14 mouse cellular contexts compared by ENCODE assay signal in the genomic region with DNA sequence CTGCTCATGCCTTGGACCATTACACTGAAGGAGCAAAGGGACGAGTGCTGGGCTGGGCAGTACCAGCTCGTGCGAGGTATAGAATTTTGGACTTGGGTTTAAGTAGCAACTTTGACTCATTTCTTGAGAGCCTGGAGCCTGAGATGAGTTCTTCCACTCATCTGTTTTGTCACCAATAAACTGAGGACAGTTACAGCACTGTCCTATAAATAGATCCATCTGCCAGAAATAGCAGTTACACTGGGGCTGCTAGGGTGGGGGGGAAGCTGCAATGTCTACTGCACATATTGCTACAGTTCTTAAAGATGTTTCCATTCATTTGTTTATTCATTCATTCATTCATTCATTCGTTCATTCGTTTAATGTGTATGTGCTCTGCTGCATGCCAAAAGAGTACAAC.
"Had no signal": no experiment of that assay in that cellular context is flagged by ENCODE, and none has a peak within 500 bp of the region (broad histone marks: within the 10 kb centered on the region; RNA-seq: fewer than 3 reads in every experiment).

No protein-coding gene starts in this region.

- H3K9ac ChIP-seq: liver, embryonic 12.5 days; lung, embryonic 14.5 days; neural tube, embryonic 13.5 days had no signal

- DNase-seq: kidney, postnatal 14 days; left cerebral cortex, postnatal 4 days; lung, postnatal 36 days; midbrain, embryonic 14.5 days; retina, postnatal 1 day; right cerebral cortex, postnatal 4 days; spleen, adult 18-20 months; thymus, adult 18-20 months; thymus, postnatal 14 days had no signal

- H3K9me3 ChIP-seq: liver, embryonic 12.5 days; midbrain, embryonic 10.5 days; neural tube, embryonic 13.5 days had no signal

- H3K27ac ChIP-seq: liver, embryonic 12.5 days; midbrain, embryonic 10.5 days; neural tube, embryonic 13.5 days had no signal

- H3K27me3 ChIP-seq: liver, embryonic 12.5 days; neural tube, embryonic 13.5 days had no signal

- H3K4me1 ChIP-seq: liver, embryonic 12.5 days; neural tube, embryonic 13.5 days had no signal

- H3K36me3 ChIP-seq: liver, embryonic 12.5 days; midbrain, embryonic 10.5 days; neural tube, embryonic 13.5 days had no signal

- ATAC-seq: liver, embryonic 12.5 days had no signal

- H3K4me2 ChIP-seq: liver, embryonic 12.5 days; lung, embryonic 14.5 days; neural tube, embryonic 13.5 days had no signal

- H3K4me3 ChIP-seq: liver, embryonic 12.5 days; midbrain, embryonic 10.5 days; myocyte; neural tube, embryonic 13.5 days had no signal
